ENCODE assay signal across 20 mouse cellular contexts in the genomic region with DNA sequence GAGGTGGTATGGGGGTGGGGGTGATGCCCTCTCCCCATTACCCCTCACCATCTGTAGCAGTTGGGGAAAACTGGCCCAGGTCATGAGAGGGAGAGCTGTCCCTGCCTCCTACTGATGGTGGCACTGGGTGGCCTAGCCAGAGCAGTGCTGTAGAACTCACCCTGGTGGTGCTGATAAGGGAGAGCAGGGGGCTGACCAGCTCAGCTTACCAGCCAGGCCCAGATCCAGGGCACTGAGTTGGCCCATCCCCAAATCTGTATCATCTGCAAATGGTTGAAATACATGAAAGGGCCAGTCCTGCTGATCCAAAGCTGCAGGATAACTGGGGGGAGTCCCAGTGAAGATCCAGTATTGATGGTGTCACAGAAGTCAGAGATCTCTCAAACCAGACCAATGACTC. TPM values are rescaled to one million over a fixed set of nuclear protein-coding genes. Genes with fewer than 3 reads are reported as not detected.
DNase-seq lines count a peak whose midpoint lies in the region; ATAC-seq and TF ChIP-seq lines count a peak whose summit lies in the region.
"Had no signal": no experiment of that assay in that cellular context is flagged by ENCODE, and none has a peak within 500 bp of the region (broad histone marks: within the 10 kb centered on the region; RNA-seq: fewer than 3 reads in every experiment).

No protein-coding gene starts in this region.

- H3K27ac ChIP-seq in forebrain, embryonic 10.5 days = 0 out of 2 replicates have a peak overlapping the region, but pooled peaks have one; percentile 25
- H3K27ac ChIP-seq in forebrain, postnatal 0 days (ENCODE audit: low read depth, low read length) = no peak overlapping the region
- no peak overlapping the region for H3K27ac ChIP-seq in CH12.LX (ENCODE audit: insufficient read depth, low read depth)
- no peak overlapping the region for H3K27ac ChIP-seq in forebrain, embryonic 13.5 days
- H3K27ac ChIP-seq in thymus, adult 2 months (ENCODE audit: control insufficient read depth, insufficient read depth, low read length) = no peak overlapping the region
- H3K27ac ChIP-seq: hindbrain, embryonic 10.5 days; limb, embryonic 12.5 days; midbrain, embryonic 13.5 days; neural tube, embryonic 13.5 days had no signal

- peaks cover 17% of the 10 kb centered on the region for H3K79me2 ChIP-seq in CH12.LX (replicated peaks; ENCODE audit: control insufficient read depth, extremely low read depth, insufficient read depth, poor library complexity, severe bottlenecking)

- H3K9me3 ChIP-seq in forebrain, embryonic 10.5 days = no peaks in the 10 kb centered on the region
- H3K9me3 ChIP-seq in forebrain, postnatal 0 days (ENCODE audit: low read length) = no peaks in the 10 kb centered on the region
- H3K9me3 ChIP-seq in CH12.LX (replicated peaks; ENCODE audit: low read length) = no peaks in the 10 kb centered on the region
- no peaks in the 10 kb centered on the region for H3K9me3 ChIP-seq in forebrain, embryonic 13.5 days (replicated peaks)
- H3K9me3 ChIP-seq: hindbrain, embryonic 10.5 days; limb, embryonic 12.5 days; midbrain, embryonic 13.5 days; neural tube, embryonic 13.5 days had no signal

- no peak for ATAC-seq in forebrain, postnatal 0 days
- no peak for ATAC-seq in forebrain, embryonic 13.5 days
- ATAC-seq: midbrain, embryonic 13.5 days had no signal

- no peak overlapping the region for H3K4me2 ChIP-seq in forebrain, postnatal 0 days (ENCODE audit: low read depth)
- no peak overlapping the region for H3K4me2 ChIP-seq in CH12.LX (ENCODE audit: insufficient read depth, low read depth, poor library complexity, severe bottlenecking)
- H3K4me2 ChIP-seq in forebrain, embryonic 13.5 days = no peak overlapping the region
- H3K4me2 ChIP-seq: limb, embryonic 12.5 days; midbrain, embryonic 13.5 days; neural tube, embryonic 13.5 days had no signal

- H3K4me1 ChIP-seq in forebrain, embryonic 10.5 days = peaks cover 14% of the 10 kb centered on the region
- no peaks in the 10 kb centered on the region for H3K4me1 ChIP-seq in forebrain, postnatal 0 days (ENCODE audit: insufficient read depth)
- peaks cover 0 to 36% of the 10 kb centered on the region in 2 experiments; a peak in 3 of 4 replicates for H3K4me1 ChIP-seq in CH12.LX (ENCODE audit: control insufficient read depth in 1 of 2, insufficient read depth in 2 of 2)
- H3K4me1 ChIP-seq in forebrain, embryonic 13.5 days = peaks cover 12% of the 10 kb centered on the region
- H3K4me1 ChIP-seq in thymus, adult 2 months (replicated peaks; ENCODE audit: control insufficient read depth, insufficient read depth, low read length) = peaks cover 19% of the 10 kb centered on the region

- no peak; the same call in none of the 2 replicates for TF ChIP-seq RAD21 in CH12.LX (IDR thresholded peaks at IDR 0.05; ENCODE audit: low read depth, low read length)

- peaks cover 38% of the 10 kb centered on the region for H3K36me3 ChIP-seq in forebrain, embryonic 10.5 days (replicated peaks)
- H3K36me3 ChIP-seq in forebrain, postnatal 0 days (ENCODE audit: insufficient read depth) = no peaks in the 10 kb centered on the region
- peaks cover 8 to 44% of the 10 kb centered on the region in 2 experiments for H3K36me3 ChIP-seq in CH12.LX (replicated peaks in 1 of 2; ENCODE audit: control insufficient read depth in 1 of 2, insufficient read depth in 1 of 2, low read length in 1 of 2)
- H3K36me3 ChIP-seq in forebrain, embryonic 13.5 days (ENCODE audit: poor library complexity, severe bottlenecking) = peaks cover 6% of the 10 kb centered on the region
- H3K36me3 ChIP-seq in thymus, adult 2 months (ENCODE audit: control insufficient read depth, insufficient read depth, low read length) = no peaks in the 10 kb centered on the region
- H3K36me3 ChIP-seq: midbrain, embryonic 13.5 days; neural tube, embryonic 13.5 days had no signal

- TF ChIP-seq CTCF in forebrain, postnatal 0 days (IDR thresholded peaks at IDR 0.05; ENCODE audit: low read depth) = no peak
- TF ChIP-seq CTCF in CH12.LX (conservative IDR thresholded peaks at IDR 0.05 in 1 of 2, IDR thresholded peaks at IDR 0.05 in 1 of 2; ENCODE audit: low read depth in 2 of 2, low read length in 2 of 2) = peak in 1 of 2 experiments; percentile 49; a peak in 2 of 4 replicates
- no peak for TF ChIP-seq CTCF in thymus, adult 2 months (IDR thresholded peaks at IDR 0.05; ENCODE audit: borderline replicate concordance, control insufficient read depth, extremely low read depth, insufficient read depth, low read length, poor library complexity)

- H3K9ac ChIP-seq in forebrain, postnatal 0 days = no peak overlapping the region
- no peak overlapping the region for H3K9ac ChIP-seq in CH12.LX (ENCODE audit: insufficient read depth, low read depth)
- no peak overlapping the region for H3K9ac ChIP-seq in forebrain, embryonic 13.5 days
- H3K9ac ChIP-seq: neural tube, embryonic 13.5 days had no signal

- no peak for TF ChIP-seq EP300 in CH12.LX (IDR thresholded peaks at IDR 0.05; ENCODE audit: low read length)

- TF ChIP-seq POLR2A in CH12.LX (IDR thresholded peaks at IDR 0.05; ENCODE audit: low read depth, low read length) = no peak
- TF ChIP-seq POLR2A in thymus, adult 2 months (IDR thresholded peaks at IDR 0.05; ENCODE audit: control insufficient read depth, extremely low read depth, insufficient read depth, low read length, poor library complexity) = no peak

- H3K4me3 ChIP-seq in forebrain, embryonic 10.5 days = no peak overlapping the region
- no peak overlapping the region for H3K4me3 ChIP-seq in forebrain, postnatal 0 days (ENCODE audit: low read depth, low read length)
- no peak overlapping the region for H3K4me3 ChIP-seq in CH12.LX (replicated peaks in 1 of 3; ENCODE audit: low read depth in 2 of 3, low read length in 2 of 3, poor library complexity in 1 of 3)
- H3K4me3 ChIP-seq in forebrain, embryonic 13.5 days = no peak overlapping the region
- no peak overlapping the region for H3K4me3 ChIP-seq in thymus, adult 2 months (ENCODE audit: control insufficient read depth, insufficient read depth, low read length)
- H3K4me3 ChIP-seq: hindbrain, embryonic 10.5 days; limb, embryonic 12.5 days; midbrain, embryonic 13.5 days; neural tube, embryonic 13.5 days had no signal

- dilution Hi-C loops in CH12.LX (cut with MboI; ENCODE audit: extremely low pct_ligation_motif_present, extremely low pct_unique_long_range_greater_than_20kb, low sequenced_read_pairs) = no loop called here

- DNase-seq in forebrain, embryonic 10.5 days (ENCODE audit: extremely low spot score, low spot score) = no peak
- DNase-seq in forebrain, postnatal 0 days = no peak
- no peak for DNase-seq in CH12.LX (ENCODE audit: extremely low read depth)
- peak; percentile 74 for DNase-seq in liver
- DNase-seq in spleen, postnatal 36 days (ENCODE audit: low spot score in 2 of 2) = peak; percentile 26 to 52
- no peak for DNase-seq in kidney, adult 18-20 months
- no peak for DNase-seq in thymus, adult 2 months
- DNase-seq: adrenal gland, postnatal 10 days; B cell, adult 2 months; cerebellum, adult 11-12 months; kidney, postnatal 25 days; lung, postnatal 14 days; retina, postnatal 1 day had no signal

- H3K27me3 ChIP-seq in forebrain, embryonic 10.5 days (ENCODE audit: poor library complexity, severe bottlenecking) = no peaks in the 10 kb centered on the region
- no peaks in the 10 kb centered on the region for H3K27me3 ChIP-seq in forebrain, postnatal 0 days (ENCODE audit: insufficient read depth, low read length)
- no peaks in the 10 kb centered on the region for H3K27me3 ChIP-seq in CH12.LX (replicated peaks)
- H3K27me3 ChIP-seq in forebrain, embryonic 13.5 days = no peaks in the 10 kb centered on the region
- H3K27me3 ChIP-seq in thymus, adult 2 months (ENCODE audit: control insufficient read depth, insufficient read depth, low read length) = no peaks in the 10 kb centered on the region
- H3K27me3 ChIP-seq: limb, embryonic 12.5 days; midbrain, embryonic 13.5 days; neural tube, embryonic 13.5 days had no signal

- in situ Hi-C loops in CH12.LX (cut with MboI; ENCODE audit: low pct_ligation_motif_present, low pct_unique_long_range_greater_than_20kb, low sequenced_read_pairs) = loop anchor here (10.0 kb wide), 1 partner anchor 47 kb away; no protein-coding TSS in a partner anchor

RNA-seq across cellular contexts. Expression of a gene that starts 5.1 kb away (rescaled TPM):
- polyA plus RNA-seq in forebrain, embryonic 10.5 days (2016; fragmentation: Nextera tagmentation; extraction: Ambion mirVana) = 34.3 and 35.5 TPM in 2 replicates
- total RNA-seq in forebrain, postnatal 0 days (2014; rRNA removed) = 11.0 and 14.0 TPM in 2 replicates
- polyA plus RNA-seq in forebrain, postnatal 0 days (2015; fragmentation: Nextera tagmentation; extraction: Ambion mirVana) = 11.8 and 13.5 TPM in 2 replicates
- total RNA-seq in CH12.LX (2012; rRNA removed) = 24.4 and 24.9 TPM in 2 replicates
- 29.4 and 32.8 TPM in 2 replicates for total RNA-seq in CH12.LX (2014; rRNA removed)
- 28.3 and 32.8 TPM in 2 replicates for polyA plus RNA-seq in CH12.LX (2012; ENCODE audit: insufficient read length, low read depth)
- polyA plus RNA-seq in forebrain, embryonic 13.5 days (2015; fragmentation: Nextera tagmentation; extraction: Ambion mirVana) = 22.6 and 22.8 TPM in 2 replicates
- polyA plus RNA-seq in thymus, adult 2 months (2012; rRNA removed) = 127 and 145 TPM in 2 replicates

RNA-seq across cellular contexts. Expression of a gene that starts 21.0 kb away (rescaled TPM):
- not detected in 2 replicates for polyA plus RNA-seq in forebrain, embryonic 10.5 days (2016; fragmentation: Nextera tagmentation; extraction: Ambion mirVana)
- total RNA-seq in forebrain, postnatal 0 days (2014; rRNA removed) = not detected in 2 replicates
- polyA plus RNA-seq in forebrain, postnatal 0 days (2015; fragmentation: Nextera tagmentation; extraction: Ambion mirVana) = not detected in 2 replicates
- total RNA-seq in CH12.LX (2012; rRNA removed) = not detected in 2 replicates
- total RNA-seq in CH12.LX (2014; rRNA removed) = not detected in 2 replicates
- not detected in 2 replicates for polyA plus RNA-seq in CH12.LX (2012; ENCODE audit: insufficient read length, low read depth)
- polyA plus RNA-seq in forebrain, embryonic 13.5 days (2015; fragmentation: Nextera tagmentation; extraction: Ambion mirVana) = not detected in 2 replicates
- 0.17 and 0.36 TPM in 2 replicates for polyA plus RNA-seq in thymus, adult 2 months (2012; rRNA removed)
- total RNA-seq: adrenal gland, postnatal 10 days had no signal
- polyA plus RNA-seq: gonadal fat pad, adult 2 months; hindbrain, embryonic 10.5 days; intestine, embryonic 16.5 days; limb, embryonic 12.5 days; midbrain, embryonic 13.5 days; neural tube, embryonic 13.5 days had no signal

RNA-seq across cellular contexts. Expression of a gene that starts 45.4 kb away (rescaled TPM):
- not detected in 2 replicates for polyA plus RNA-seq in forebrain, embryonic 10.5 days (2016; fragmentation: Nextera tagmentation; extraction: Ambion mirVana)
- total RNA-seq in forebrain, postnatal 0 days (2014; rRNA removed) = not detected in 2 replicates
- polyA plus RNA-seq in forebrain, postnatal 0 days (2015; fragmentation: Nextera tagmentation; extraction: Ambion mirVana) = not detected in 2 replicates
- total RNA-seq in CH12.LX (2012; rRNA removed) = not detected in 2 replicates
- total RNA-seq in CH12.LX (2014; rRNA removed) = not detected in 2 replicates
- not detected in 2 replicates for polyA plus RNA-seq in CH12.LX (2012; ENCODE audit: insufficient read length, low read depth)
- not detected in 2 replicates for polyA plus RNA-seq in forebrain, embryonic 13.5 days (2015; fragmentation: Nextera tagmentation; extraction: Ambion mirVana)
- polyA plus RNA-seq in thymus, adult 2 months (2012; rRNA removed) = 0.11 and 0.16 TPM in 2 replicates
- total RNA-seq: adrenal gland, postnatal 10 days had no signal
- polyA plus RNA-seq: hindbrain, embryonic 10.5 days; limb, embryonic 12.5 days; midbrain, embryonic 13.5 days; neural tube, embryonic 13.5 days had no signal

RNA-seq across cellular contexts. Expression of a gene that starts 53.2 kb away (rescaled TPM):
- 267 and 270 TPM in 2 replicates for polyA plus RNA-seq in forebrain, embryonic 10.5 days (2016; fragmentation: Nextera tagmentation; extraction: Ambion mirVana)
- 124 and 162 TPM in 2 replicates for total RNA-seq in forebrain, postnatal 0 days (2014; rRNA removed)
- 554 and 579 TPM in 2 replicates for polyA plus RNA-seq in forebrain, postnatal 0 days (2015; fragmentation: Nextera tagmentation; extraction: Ambion mirVana)
- total RNA-seq in CH12.LX (2012; rRNA removed) = 151 and 153 TPM in 2 replicates
- 104 and 128 TPM in 2 replicates for total RNA-seq in CH12.LX (2014; rRNA removed)
- polyA plus RNA-seq in CH12.LX (2012; ENCODE audit: insufficient read length, low read depth) = 289 and 362 TPM in 2 replicates
- 285 TPM in 2 replicates for polyA plus RNA-seq in forebrain, embryonic 13.5 days (2015; fragmentation: Nextera tagmentation; extraction: Ambion mirVana)
- polyA plus RNA-seq in thymus, adult 2 months (2012; rRNA removed) = 1,368 and 1,549 TPM in 2 replicates

RNA-seq across cellular contexts. Expression of a gene that starts 56.4 kb away (rescaled TPM):
- 0.97 and 1.1 TPM in 2 replicates for polyA plus RNA-seq in forebrain, embryonic 10.5 days (2016; fragmentation: Nextera tagmentation; extraction: Ambion mirVana)
- total RNA-seq in forebrain, postnatal 0 days (2014; rRNA removed) = 0.08 TPM in 1 of 2 replicates, not detected in the other
- polyA plus RNA-seq in forebrain, postnatal 0 days (2015; fragmentation: Nextera tagmentation; extraction: Ambion mirVana) = 0.18 TPM in 1 of 2 replicates, not detected in the other
- total RNA-seq in CH12.LX (2012; rRNA removed) (0.08 and 0.13 TPM in 2 replicates), CH12.LX (2014; rRNA removed) (not detected in 2 replicates)
- polyA plus RNA-seq in CH12.LX (2012; ENCODE audit: insufficient read length, low read depth) = 0.16 TPM in 1 of 2 replicates, not detected in the other
- polyA plus RNA-seq in forebrain, embryonic 13.5 days (2015; fragmentation: Nextera tagmentation; extraction: Ambion mirVana) = not detected in 2 replicates
- 3.6 and 4.3 TPM in 2 replicates for polyA plus RNA-seq in thymus, adult 2 months (2012; rRNA removed)
- polyA plus RNA-seq: neural tube, embryonic 13.5 days had no signal

Comparison
In these comparisons a context has a peak if more than half of its experiments do, and no peak if none do; other contexts are left out.
1. DNase-seq: peak in liver (single experiment) and spleen, postnatal 36 days (2 of 2); none in forebrain, embryonic 10.5 days (single experiment), forebrain, postnatal 0 days (single experiment), CH12.LX (single experiment), kidney, adult 18-20 months (single experiment) and thymus, adult 2 months (single experiment).